Mouse (Mus musculus): Measurements from ENCODE around the gene Map4k3.

Gene Map4k3

GRCm38 (mm10) chr17:80632846-80633245 lies 95.4 kb downstream of the Map4k3 start:
- no peak for DNase-seq (ENCODE audit: low read depth, low spot score)

- DNase-seq (ENCODE audit: low read depth, low spot score) = no peak
Observed at GRCm38 (mm10) chr17:80632354-80632753, 95.9 kb downstream of the Map4k3 start.

- no peak for DNase-seq (ENCODE audit: low read depth, low spot score)
Observed at GRCm38 (mm10) chr17:80631028-80631427, 97.3 kb downstream of the Map4k3 start.

GRCm38 (mm10) chr17:80624979-80625378 lies 103.3 kb downstream of the Map4k3 start:
- no peak for DNase-seq (ENCODE audit: low read depth, low spot score)

GRCm38 (mm10) chr17:80621691-80622090 lies 106.6 kb downstream of the Map4k3 start:
- DNase-seq (ENCODE audit: low read depth, low spot score) = no peak

GRCm38 (mm10) chr17:80620786-80621423 lies 107.4 kb downstream of the Map4k3 start:
- peak; percentile 87 for DNase-seq (ENCODE audit: low read depth, low spot score)

- peak; percentile 72 for DNase-seq (ENCODE audit: low read depth, low spot score)
Observed at GRCm38 (mm10) chr17:80619556-80619955, 108.7 kb downstream of the Map4k3 start.

GRCm38 (mm10) chr17:80618890-80619289 lies 109.4 kb downstream of the Map4k3 start:
- DNase-seq (ENCODE audit: low read depth, low spot score) = peak; percentile 65

GRCm38 (mm10) chr17:80603806-80604205 lies 124.5 kb downstream of the Map4k3 start:
- no peak for DNase-seq (ENCODE audit: low read depth, low spot score)

- DNase-seq (ENCODE audit: low read depth, low spot score) = peak; percentile 82
Observed at GRCm38 (mm10) chr17:80603079-80603625, 125.1 kb downstream of the Map4k3 start.

GRCm38 (mm10) chr17:80601371-80601770 lies 126.9 kb downstream of the Map4k3 start:
- DNase-seq (ENCODE audit: low read depth, low spot score) = peak; percentile 83

- no peak for DNase-seq (ENCODE audit: low read depth, low spot score)
Observed at GRCm38 (mm10) chr17:80583051-80583450, 145.2 kb downstream of the Map4k3 start.

GRCm38 (mm10) chr17:80579901-80580300 lies 148.4 kb downstream of the Map4k3 start:
- no peak for DNase-seq (ENCODE audit: low read depth, low spot score)

- no peak for DNase-seq (ENCODE audit: low read depth, low spot score)
Observed at GRCm38 (mm10) chr17:80579089-80579488, 149.2 kb downstream of the Map4k3 start.

GRCm38 (mm10) chr17:80578041-80578440 lies 150.2 kb downstream of the Map4k3 start:
- no peak for DNase-seq (ENCODE audit: low read depth, low spot score)

GRCm38 (mm10) chr17:80577639-80578038 lies 150.6 kb downstream of the Map4k3 start, which contains the start of gene Cdkl4:
Gene Cdkl4 (minus strand): TSS chr17:80577813.
- no peak for DNase-seq (ENCODE audit: low read depth, low spot score)

GRCm38 (mm10) chr17:80577214-80577613 lies 151.1 kb downstream of the Map4k3 start:
- DNase-seq (ENCODE audit: low read depth, low spot score) = peak; percentile 87

- DNase-seq (ENCODE audit: low read depth, low spot score) = no peak
Observed at GRCm38 (mm10) chr17:80575008-80575407, 153.3 kb downstream of the Map4k3 start.

GRCm38 (mm10) chr17:80574471-80574965 lies 153.8 kb downstream of the Map4k3 start:
- no peak for DNase-seq (ENCODE audit: low read depth, low spot score)

- DNase-seq (ENCODE audit: low read depth, low spot score) = no peak
Observed at GRCm38 (mm10) chr17:80572187-80572935, 155.9 kb downstream of the Map4k3 start.

GRCm38 (mm10) chr17:80571460-80571859 lies 156.8 kb downstream of the Map4k3 start:
- no peak for DNase-seq (ENCODE audit: low read depth, low spot score)

GRCm38 (mm10) chr17:80569718-80570117 lies 158.6 kb downstream of the Map4k3 start:
- DNase-seq (ENCODE audit: low read depth, low spot score) = peak; percentile 33
